Mouse (Mus musculus) spleen, embryonic (tissue): Measurements from ENCODE around the gene Mfsd4b1.
"Not testable (repeated sequence)": the region's sequence is repeated elsewhere in the genome, so short reads cannot be mapped to it uniquely, and the experiment has no call there.

Experiments used
- CTCF ChIA-PET: fragments of 350-600 bp; sonication (Branson Sonifier 250); formaldehyde crosslinking; loops from one replicate; lab custom pipeline; 2022; lab: Charles Lee

Mfsd4b1 gene

GRCm38 (mm10) chr10:40036686-40037560, 11.9 kb upstream of the Mfsd4b1 start:
- CTCF ChIA-PET, result no interaction called here

GRCm38 (mm10) chr10:40034956-40035355, 9.9 kb upstream of the Mfsd4b1 start:
- CTCF ChIA-PET, result no interaction called here

DNA sequence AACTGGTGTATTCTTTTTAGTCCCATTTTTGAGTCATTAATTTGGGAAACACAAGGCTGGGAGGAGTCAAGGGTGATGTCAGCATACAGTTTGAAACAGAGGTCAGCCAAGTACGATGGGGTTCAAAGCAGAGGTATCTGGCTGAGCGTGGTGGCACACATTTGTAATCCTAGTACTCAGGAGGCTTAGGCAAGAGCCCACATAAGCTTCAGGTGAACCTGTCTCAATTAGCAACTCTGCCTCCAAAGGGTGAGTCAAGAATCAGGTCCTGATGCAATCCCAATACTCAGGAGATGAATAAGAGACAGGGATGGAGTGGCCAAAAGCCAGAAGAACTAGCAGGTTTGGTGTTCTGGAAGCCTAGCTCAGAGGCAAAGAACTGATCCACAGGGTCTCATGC, 7.8 kb upstream of the Mfsd4b1 start:
- CTCF ChIA-PET, result no interaction called here

DNA sequence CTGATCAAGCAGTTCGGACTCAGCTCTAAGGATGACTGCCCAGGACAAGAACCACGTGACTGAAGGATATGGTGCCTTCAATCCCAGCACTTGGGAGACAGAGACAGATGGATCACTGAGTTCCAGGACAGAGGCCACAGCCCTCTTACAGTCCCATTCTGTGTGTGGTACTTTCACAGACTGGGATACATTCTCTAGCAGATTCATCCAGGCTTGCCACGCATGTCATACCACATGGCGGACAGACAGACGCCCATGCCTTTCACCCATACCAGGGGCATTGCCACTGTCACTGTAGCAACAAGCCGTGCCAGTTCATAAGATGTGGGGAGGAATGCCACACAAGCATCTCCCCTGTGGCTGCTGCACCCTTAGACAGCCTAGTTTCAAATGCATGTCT, 5.6 kb upstream of the Mfsd4b1 start:
- CTCF ChIA-PET, result no interaction called here

DNA sequence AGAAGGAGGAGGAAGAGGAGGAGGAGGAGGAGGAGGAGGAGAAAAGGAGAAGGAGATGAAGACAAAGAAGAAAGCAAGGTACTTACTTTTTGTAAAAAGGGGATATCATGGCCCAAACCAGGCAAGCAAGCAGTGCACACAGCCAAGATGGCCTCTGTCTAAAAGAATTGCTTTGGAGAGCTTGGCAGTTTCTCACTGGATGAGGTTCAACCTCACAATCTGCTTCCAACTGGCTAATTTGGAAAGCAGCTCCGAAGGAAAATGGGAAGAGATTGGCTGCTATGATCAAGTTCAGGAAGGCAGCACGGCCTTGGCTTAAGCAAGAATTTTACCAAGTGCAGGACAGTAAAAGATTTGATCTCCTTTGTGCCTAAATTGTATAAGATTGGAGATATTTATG, 4.5 kb upstream of the Mfsd4b1 start:
- CTCF ChIA-PET, result no interaction called here

- CTCF ChIA-PET, result interaction anchor here (0.7 kb wide), 2 partner anchors 218 to 1001 kb away, joined by 10 to 11 read pairs; no protein-coding TSS in a partner anchor
Observed at GRCm38 (mm10) chr10:40028091-40028490, 3.0 kb upstream of the Mfsd4b1 start.

DNA sequence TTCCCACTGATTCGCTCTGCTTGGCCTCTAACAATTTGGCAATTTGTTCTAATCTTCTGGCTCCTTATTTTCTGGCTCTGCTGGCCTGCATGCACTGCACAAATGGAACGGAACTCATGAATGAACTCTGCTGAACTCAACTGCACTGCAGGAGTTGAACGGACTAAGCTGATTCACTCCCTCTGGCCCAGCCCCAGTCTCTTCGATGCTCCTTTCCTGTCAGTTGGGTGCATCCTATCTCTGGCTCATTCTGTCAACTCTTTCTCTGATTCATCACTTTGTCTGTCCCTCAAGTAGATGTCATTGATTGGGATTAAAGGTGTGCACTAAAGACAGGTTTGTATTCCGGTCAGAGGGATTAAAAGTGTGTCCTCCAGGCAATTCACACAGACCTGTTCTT, 1.5 kb upstream of the Mfsd4b1 start:
- CTCF ChIA-PET, result no interaction called here

GRCm38 (mm10) chr10:40025560-40025959, 492 bp upstream of the Mfsd4b1 start:
- CTCF ChIA-PET, result no interaction called here

- CTCF ChIA-PET, result no interaction called here
Observed at GRCm38 (mm10) chr10:40020401-40020800, 4.7 kb downstream of the Mfsd4b1 start.

DNA sequence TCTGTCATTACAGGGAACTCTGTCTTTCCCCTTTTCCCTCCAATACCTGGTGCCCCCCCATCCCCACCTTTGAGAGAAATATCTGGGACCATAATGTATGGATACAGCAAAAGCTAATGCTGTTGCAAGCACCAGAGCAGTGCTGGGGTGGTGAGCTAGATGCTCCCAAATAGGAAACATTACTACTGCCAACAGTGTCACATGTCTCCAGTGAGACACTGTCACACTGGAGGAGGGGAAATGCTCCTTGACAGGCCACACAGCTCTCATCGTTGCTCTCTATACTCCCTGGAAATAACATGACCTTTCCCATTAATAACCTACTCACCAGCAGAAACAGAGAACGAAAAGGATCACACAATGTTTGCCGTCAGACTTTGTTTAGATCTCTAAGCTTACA, 5.6 kb downstream of the Mfsd4b1 start:
- CTCF ChIA-PET, result no interaction called here

GRCm38 (mm10) chr10:40018261-40018860, 6.7 kb downstream of the Mfsd4b1 start:
- CTCF ChIA-PET, result no interaction called here

- CTCF ChIA-PET, result interaction anchor here (0.5 kb wide), 1 partner anchor 202 kb away, joined by 7 read pairs; no protein-coding TSS in a partner anchor
Observed at GRCm38 (mm10) chr10:40009591-40009990, 15.5 kb downstream of the Mfsd4b1 start.

GRCm38 (mm10) chr10:40008847-40009246, 16.2 kb downstream of the Mfsd4b1 start:
- CTCF ChIA-PET, result not testable (repeated sequence)

DNA sequence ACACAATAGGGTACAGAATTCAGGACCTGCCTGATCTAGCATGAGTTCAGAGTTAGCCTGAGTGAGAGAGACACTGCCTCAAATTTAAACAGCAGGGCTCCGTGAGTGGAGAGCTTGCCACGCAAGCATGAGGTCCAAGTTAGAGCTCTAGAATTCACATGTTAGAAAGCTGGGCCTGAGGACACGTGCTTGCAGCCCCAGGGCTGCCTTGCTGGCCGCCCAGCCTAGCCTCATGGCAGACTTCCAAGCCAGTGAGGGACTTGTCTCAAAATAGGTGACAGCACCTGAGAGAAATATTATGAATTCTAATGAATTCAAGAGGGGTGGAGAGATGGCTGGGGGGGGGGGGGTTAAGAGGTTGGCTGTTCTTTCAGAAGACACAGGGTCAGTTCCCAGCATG, 17.1 kb downstream of the Mfsd4b1 start:
- CTCF ChIA-PET, result no interaction called here

GRCm38 (mm10) chr10:40006963-40007362, 18.1 kb downstream of the Mfsd4b1 start:
- CTCF ChIA-PET, result no interaction called here

GRCm38 (mm10) chr10:40000746-40001145, 24.3 kb downstream of the Mfsd4b1 start:
- CTCF ChIA-PET, result no interaction called here

- CTCF ChIA-PET, result no interaction called here
Observed at GRCm38 (mm10) chr10:39991155-39991554, 33.9 kb downstream of the Mfsd4b1 start.

GRCm38 (mm10) chr10:39986466-39986865, 38.6 kb downstream of the Mfsd4b1 start, which contains the start of gene Mfsd4b5:
Gene Mfsd4b5 (minus strand): TSS chr10:39986646.
- CTCF ChIA-PET, result no interaction called here

- CTCF ChIA-PET, result no interaction called here
Observed at GRCm38 (mm10) chr10:39982604-39983003, 42.5 kb downstream of the Mfsd4b1 start.

- CTCF ChIA-PET, result no interaction called here
Observed at GRCm38 (mm10) chr10:39978231-39978630, 46.8 kb downstream of the Mfsd4b1 start.

DNA sequence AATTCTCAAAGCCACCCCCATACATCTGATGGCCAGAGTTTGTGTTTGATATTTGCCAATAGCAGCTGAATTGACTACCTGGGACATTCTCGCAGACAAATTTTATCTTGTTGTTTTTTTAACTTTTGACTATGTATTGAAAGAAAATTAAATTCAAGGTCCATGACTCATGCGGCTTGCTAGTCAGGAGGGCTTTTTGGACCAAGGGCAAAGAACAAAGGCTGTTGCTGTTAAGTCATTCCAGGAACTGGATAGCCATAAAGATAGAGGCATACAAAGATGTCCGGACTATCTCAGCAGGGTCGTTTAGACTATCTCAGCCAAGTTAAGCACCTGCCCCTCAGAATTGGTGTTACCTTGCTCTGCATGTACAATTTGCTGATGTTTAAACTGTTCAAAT, 47.7 kb downstream of the Mfsd4b1 start:
- CTCF ChIA-PET, result no interaction called here

GRCm38 (mm10) chr10:39975771-39976170, 49.3 kb downstream of the Mfsd4b1 start:
- CTCF ChIA-PET, result no interaction called here

DNA sequence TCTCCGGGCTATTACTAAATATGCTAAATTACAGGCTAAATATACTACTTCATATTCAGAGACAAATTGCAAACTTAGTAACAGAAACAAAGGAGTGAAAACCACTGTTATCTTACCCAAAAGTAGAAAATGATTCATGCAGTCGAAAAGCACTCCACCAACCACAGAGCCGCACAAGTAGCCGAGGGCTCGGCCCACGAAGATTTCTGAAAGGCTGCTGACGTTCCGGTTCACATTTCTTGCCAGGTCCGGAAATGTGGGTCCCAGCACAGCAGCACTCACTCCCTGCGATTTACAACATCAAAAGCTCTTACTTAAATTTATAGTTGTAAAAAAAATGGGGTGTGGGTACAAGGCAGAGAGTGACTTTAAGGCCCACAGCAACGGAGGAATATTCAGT, 50.1 kb downstream of the Mfsd4b1 start:
- CTCF ChIA-PET, result no interaction called here
